Mouse (Mus musculus) mesoderm, embryonic 11.5 days (tissue): ENCODE measurements around the gene Tmem233.

Experiments used
- DNase-seq: peaks from one replicate; pipeline ENCODE4 v3.0.0-alpha.2; 2012; ENCODE audit warnings: low read depth, low spot score

The Tmem233 gene

GRCm38 (mm10) chr5:116004271-116004670, 78.8 kb downstream of the Tmem233 start:
- DNase-seq, result no peak

GRCm38 (mm10) chr5:116003825-116004224, 79.2 kb downstream of the Tmem233 start:
- no peak for DNase-seq

GRCm38 (mm10) chr5:116003154-116003553, 79.9 kb downstream of the Tmem233 start:
- no peak for DNase-seq

GRCm38 (mm10) chr5:115997376-115997775, 85.7 kb downstream of the Tmem233 start:
- DNase-seq, result no peak

- DNase-seq, result no peak
These were observed 88.9 kb downstream of the Tmem233 start for GRCm38 (mm10) chr5:115994101-115994500.

- no peak for DNase-seq
These were observed 91.3 kb downstream of the Tmem233 start for GRCm38 (mm10) chr5:115991717-115992116.
